Mouse (Mus musculus) stomach, embryonic 16.5 days (tissue): ENCODE results near the gene Slc22a2. TPM values are rescaled to one million over a fixed set of nuclear protein-coding genes. Genes with fewer than 3 reads are reported as not detected.

ENCODE experiments used
- ATAC-seq: fragments of 200-750 bp; cut with Nextera tagmentation; 2 replicates; pipeline ENCODE4 v1.8.0; 2017; ENCODE audit warnings: moderate number of reproducible peaks, moderate TSS enrichment; ENCODE audit not compliant: insufficient read depth, low FRiP score
- H3K27ac ChIP-seq: fragments of 300-500 bp; sonication (generic); 2 replicates; pipeline ENCODE4 v1.5.1; 2014; ENCODE audit warnings: low read length
- H3K27me3 ChIP-seq: fragments of 300-500 bp; sonication (generic); 2 replicates; pipeline ENCODE4 v1.6.1; 2014; ENCODE audit warnings: low read length, control low read depth, mixed read lengths; ENCODE audit not compliant: control insufficient read depth, insufficient read depth
- H3K36me3 ChIP-seq: fragments of 300-500 bp; sonication (generic); 2 replicates; pipeline ENCODE4 v1.6.1; 2014; ENCODE audit warnings: low read length; ENCODE audit not compliant: control insufficient read depth, insufficient read depth
- H3K4me1 ChIP-seq: fragments of 300-500 bp; sonication (generic); 2 replicates; pipeline ENCODE4 v1.6.1; 2014; ENCODE audit warnings: low read length, control low read depth, mixed read lengths; ENCODE audit not compliant: control insufficient read depth, insufficient read depth
- H3K4me2 ChIP-seq: fragments of 300-500 bp; sonication (generic); 2 replicates; pipeline ENCODE4 v1.6.1; 2014; ENCODE audit warnings: low read depth, low read length, mixed read lengths
- H3K4me3 ChIP-seq: fragments of 300-500 bp; sonication (generic); replicated peaks from 2 replicates; pipeline ENCODE4 v1.5.1; 2014; ENCODE audit warnings: mild to moderate bottlenecking, low read length
- H3K9ac ChIP-seq: fragments of 300-500 bp; sonication (generic); 2 replicates; pipeline ENCODE4 v1.6.1; 2014; ENCODE audit warnings: low read length
- H3K9me3 ChIP-seq: fragments of 300-500 bp; sonication (generic); replicated peaks from 2 replicates; pipeline ENCODE4 v1.6.1; 2016; ENCODE audit warnings: low read length, control low read depth; ENCODE audit not compliant: control insufficient read depth
- WGBS: fragments of 180-500 bp; shearing (Covaris S2); extraction: QIAGEN DNeasy Blood & Tissue Kit; methylation state at CpG from one replicate; pipeline ENCODE4 v1.1.7; 2014; 5-methylcytosine and 5-hydroxymethylcytosine counted together
- polyA plus RNA-seq: library from polyadenylated mRNA; unstranded; fragments of >200 nt; fragmentation: Nextera tagmentation; extraction: Ambion mirVana; gene quantifications from 2 replicates; pipeline ENCODE4 v1.2.1, GENCODE M21; 2015

Slc22a2 gene
- polyA plus RNA-seq, 1 experiment from 2014 or later, result 0.06 TPM

DNA sequence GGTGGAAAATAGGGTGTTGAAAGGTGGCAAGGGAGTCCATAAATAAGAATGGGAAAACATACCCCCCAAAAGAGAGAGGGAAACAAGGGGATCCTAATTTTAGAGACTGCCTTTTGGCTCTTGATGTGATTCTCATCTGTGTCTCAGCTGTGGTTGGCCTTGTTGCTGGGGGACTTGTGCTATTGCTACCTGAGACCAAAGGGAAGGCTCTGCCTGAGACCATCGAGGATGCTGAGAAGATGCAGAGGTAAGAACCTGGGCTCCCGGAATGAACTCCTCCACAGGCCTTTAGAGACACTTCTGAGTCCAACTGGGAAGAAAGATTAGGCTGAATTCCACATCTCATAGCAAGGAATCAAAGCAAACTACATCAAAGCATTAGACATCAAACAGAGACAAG, 35.7 kb downstream of the Slc22a2 start:
- 79% methylated on average over 2 of the region's 2 CpGs for WGBS
- no peak overlapping the region for H3K4me3 ChIP-seq

DNA sequence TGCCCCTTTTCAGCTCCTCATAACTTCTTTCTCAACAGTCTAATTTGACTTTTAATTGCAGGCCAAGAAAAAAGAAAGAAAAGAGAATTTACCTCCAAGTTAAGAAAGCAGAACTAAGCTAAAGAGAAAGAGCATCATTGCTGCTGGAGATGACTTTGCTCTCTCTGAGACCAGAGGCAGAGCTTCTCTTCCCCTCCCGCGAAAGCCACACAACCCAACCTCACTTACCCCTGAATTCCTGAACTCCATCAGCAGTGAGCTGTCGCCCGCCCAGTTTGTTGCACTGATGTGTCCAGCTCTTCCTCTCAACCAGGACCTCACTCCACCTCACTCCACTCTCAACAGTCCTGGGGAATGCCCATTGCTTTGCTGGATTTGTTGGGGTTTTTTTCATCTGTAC, 44.1 kb downstream of the Slc22a2 start:
- 74% methylated on average over 4 of the region's 4 CpGs for WGBS
- H3K4me3 ChIP-seq, result no peak overlapping the region
- no peaks in the 10 kb centered on the region for H3K36me3 ChIP-seq
- no peak for ATAC-seq
- no peak overlapping the region for H3K4me2 ChIP-seq
- 0 out of 2 replicates have a peak, but pooled peaks cover 7% of the 10 kb centered on the region for H3K4me1 ChIP-seq
- H3K9me3 ChIP-seq, result 0 out of 2 replicates have a peak, but pooled peaks cover 7% of the 10 kb centered on the region
- no peak overlapping the region for H3K9ac ChIP-seq
- no peak overlapping the region for H3K27ac ChIP-seq
- no peaks in the 10 kb centered on the region for H3K27me3 ChIP-seq

More for the DNA sequence above, 35.7 kb downstream of the Slc22a2 start:
- Histone ChIP-seq H3K9me3 (no peaks in the 10 kb centered on the region), H3K36me3 (no peaks in the 10 kb centered on the region), H3K27me3 (no peaks in the 10 kb centered on the region), H3K4me1 (no peaks in the 10 kb centered on the region), H3K27ac (no peak overlapping the region), H3K4me2 (no peak overlapping the region), H3K9ac (no peak overlapping the region)
- no peak for ATAC-seq

DNA sequence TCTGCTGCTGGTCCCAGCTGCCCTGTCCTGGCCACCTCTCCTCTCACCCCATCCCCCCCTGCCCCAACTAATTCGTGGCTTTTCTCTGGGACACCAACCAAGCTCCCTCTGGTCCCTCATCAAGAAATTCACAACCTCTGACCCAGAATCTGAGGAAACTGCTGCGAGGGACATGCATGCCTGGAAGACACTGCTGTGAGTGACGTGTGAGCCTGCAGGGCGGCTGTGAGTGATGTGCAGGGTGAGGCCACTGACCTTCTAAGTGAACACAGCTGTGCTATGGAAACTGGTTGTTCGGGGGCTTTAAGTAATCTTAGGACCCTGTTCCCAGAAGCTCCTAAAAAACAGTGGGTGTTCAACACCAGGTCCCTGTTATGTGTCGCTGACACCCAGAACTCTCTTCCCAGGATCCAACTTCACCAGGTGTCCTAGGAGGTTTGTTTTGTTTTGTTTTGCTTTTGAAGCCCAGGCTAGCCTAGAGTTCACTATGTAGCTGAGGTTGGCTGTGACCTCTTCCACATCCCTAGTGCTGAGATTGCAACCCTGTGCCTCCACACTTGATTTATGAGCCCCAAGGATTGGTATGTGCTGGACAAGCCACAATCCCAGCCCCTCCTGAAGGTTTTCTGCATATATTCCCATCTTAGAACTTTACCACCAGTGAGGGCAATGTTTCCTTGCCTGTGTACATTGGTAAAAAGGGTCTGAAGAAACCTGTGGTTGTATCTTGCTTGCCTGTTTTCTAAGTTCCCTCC, 47.2 kb downstream of the Slc22a2 start:
- Histone ChIP-seq H3K4me3 (no peak overlapping the region), H3K27ac (no peak overlapping the region), H3K9ac (no peak overlapping the region), H3K4me1 (0 out of 2 replicates have a peak, but pooled peaks cover 7% of the 10 kb centered on the region), H3K36me3 (no peaks in the 10 kb centered on the region), H3K4me2 (no peak overlapping the region), H3K9me3 (no peaks in the 10 kb centered on the region), H3K27me3 (no peaks in the 10 kb centered on the region)
- ATAC-seq, result no peak
- WGBS, result 42% methylated on average over 6 of the region's 6 CpGs

DNA sequence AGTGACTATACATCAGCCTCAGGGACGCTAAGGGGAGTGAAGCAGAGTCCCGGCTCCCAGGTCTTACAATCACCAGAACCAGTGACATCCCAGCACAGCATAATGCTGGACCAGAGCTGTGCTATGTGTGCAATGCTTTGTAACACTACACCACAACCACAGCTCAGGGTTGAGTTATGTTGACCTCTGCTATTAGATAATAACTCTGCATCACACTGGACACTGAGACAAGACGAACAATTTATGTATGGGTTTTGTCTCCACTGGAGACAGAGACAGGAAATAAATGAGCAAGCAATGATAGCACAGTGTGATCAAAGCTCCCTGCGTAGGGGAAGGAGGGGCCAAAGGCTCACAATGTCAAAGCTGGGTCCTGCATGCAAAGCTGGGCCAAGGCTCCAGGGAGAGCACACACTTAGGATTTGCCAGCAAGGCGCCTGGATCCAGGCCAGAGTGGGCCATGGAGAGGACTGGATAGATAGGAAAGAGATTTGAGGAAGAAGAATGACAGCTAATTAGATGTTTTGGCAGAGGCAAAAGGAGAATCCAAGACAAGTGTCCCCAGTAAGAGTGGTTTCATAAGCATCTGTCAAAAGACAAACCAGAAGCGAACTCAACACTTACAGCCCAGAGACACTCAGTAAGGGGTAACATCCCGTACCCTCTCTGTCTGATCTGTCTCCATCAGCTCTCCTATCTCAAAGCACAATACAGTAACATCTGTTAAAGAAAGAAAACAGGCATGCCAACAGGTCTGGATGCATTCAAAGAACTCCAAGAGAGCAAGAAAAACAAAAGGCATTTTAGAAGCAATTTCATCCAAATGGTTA, 48.1 kb downstream of the Slc22a2 start:
- ATAC-seq, result no peak
- Histone ChIP-seq H3K9ac (no peak overlapping the region), H3K9me3 (no peaks in the 10 kb centered on the region), H3K36me3 (no peaks in the 10 kb centered on the region), H3K4me2 (no peak overlapping the region), H3K27me3 (no peaks in the 10 kb centered on the region), H3K4me3 (no peak overlapping the region), H3K27ac (no peak overlapping the region), H3K4me1 (0 out of 2 replicates have a peak, but pooled peaks cover 7% of the 10 kb centered on the region)
- 31% methylated on average over 7 of the region's 7 CpGs for WGBS

DNA sequence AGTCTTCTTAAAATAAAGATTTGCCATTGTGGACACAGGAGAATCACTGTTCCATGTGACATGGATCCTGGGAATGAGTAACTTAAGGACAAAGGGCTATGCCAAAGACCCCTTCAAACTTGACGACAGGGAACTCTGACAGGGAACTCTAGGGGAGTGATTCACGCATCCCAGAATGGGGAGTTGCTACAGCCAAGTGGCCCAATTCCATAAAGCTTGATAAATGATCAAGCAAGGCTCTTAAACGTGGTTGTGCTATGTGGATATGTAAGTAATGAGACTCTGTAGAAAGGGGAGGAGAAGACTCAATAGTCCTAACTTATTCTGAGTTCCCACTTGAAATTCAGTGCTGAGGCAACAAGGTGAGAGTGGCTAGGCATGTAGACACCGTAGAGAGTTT, 50.9 kb downstream of the Slc22a2 start:
- Histone ChIP-seq H3K27me3 (no peaks in the 10 kb centered on the region), H3K4me1 (0 out of 2 replicates have a peak, but pooled peaks cover 7% of the 10 kb centered on the region), H3K9me3 (peaks cover 3% of the 10 kb centered on the region; the same call in 1 of the 2 replicates), H3K4me2 (no peak overlapping the region), H3K36me3 (no peaks in the 10 kb centered on the region), H3K4me3 (no peak overlapping the region), H3K27ac (no peak overlapping the region), H3K9ac (no peak overlapping the region)
- WGBS, result 41% methylated on average over 4 of the region's 4 CpGs
- ATAC-seq, result no peak

DNA sequence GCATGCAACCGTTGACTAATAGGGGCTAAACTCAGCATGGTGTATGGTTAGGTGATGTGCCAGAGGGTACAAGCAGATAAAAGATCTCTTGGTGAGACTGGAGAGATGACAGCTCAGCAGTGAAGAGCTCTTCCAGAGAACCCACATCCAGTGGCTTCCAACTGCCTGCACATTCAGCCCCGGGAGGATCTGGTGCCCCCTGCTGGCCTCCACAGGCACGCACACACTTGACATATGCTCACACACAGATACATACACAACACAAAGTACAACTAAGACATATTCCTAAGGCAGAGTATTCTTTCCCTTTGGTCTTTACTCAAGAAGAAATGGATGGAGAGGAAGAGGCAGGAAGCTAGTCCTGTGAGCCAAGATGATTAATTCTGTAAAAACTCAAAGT, 55.7 kb downstream of the Slc22a2 start:
- no peak for ATAC-seq
- no peaks in the 10 kb centered on the region for H3K27me3 ChIP-seq

DNA sequence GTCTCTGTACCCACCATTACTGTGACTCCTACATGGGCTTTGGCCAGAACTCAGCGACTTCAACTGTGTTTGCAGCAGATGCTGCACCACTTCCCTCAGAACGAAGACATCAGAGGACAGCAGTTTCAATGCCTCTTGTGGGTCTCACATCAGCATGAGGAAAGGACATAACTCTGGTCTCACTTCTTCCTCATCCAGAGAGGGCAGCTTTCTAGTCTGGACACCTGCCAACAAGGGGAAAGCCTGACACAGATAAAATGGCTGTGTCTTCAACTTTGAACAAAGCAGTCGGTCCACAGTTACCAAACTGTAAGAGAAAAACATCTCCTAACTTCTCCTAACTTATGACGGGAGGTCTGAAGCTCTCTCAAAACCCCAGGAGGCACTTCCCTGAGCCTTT, 57.2 kb downstream of the Slc22a2 start:
- no peaks in the 10 kb centered on the region for H3K4me1 ChIP-seq
- ATAC-seq, result no peak
- no peak overlapping the region for H3K4me3 ChIP-seq
- H3K9me3 ChIP-seq, result peaks cover 3% of the 10 kb centered on the region; the same call in 1 of the 2 replicates
- H3K36me3 ChIP-seq, result no peaks in the 10 kb centered on the region
- no peak overlapping the region for H3K9ac ChIP-seq
- 70% methylated on average over 4 of the region's 4 CpGs for WGBS
- H3K27me3 ChIP-seq, result no peaks in the 10 kb centered on the region
- H3K27ac ChIP-seq, result no peak overlapping the region
- H3K4me2 ChIP-seq, result no peak overlapping the region

More for the DNA sequence above, 55.7 kb downstream of the Slc22a2 start:
- Histone ChIP-seq H3K4me2 (no peak overlapping the region), H3K9me3 (peaks cover 3% of the 10 kb centered on the region; the same call in 1 of the 2 replicates), H3K36me3 (no peaks in the 10 kb centered on the region), H3K4me3 (no peak overlapping the region), H3K4me1 (no peaks in the 10 kb centered on the region), H3K27ac (no peak overlapping the region), H3K9ac (no peak overlapping the region)
- WGBS, result 93% methylated on average over 3 of the region's 3 CpGs

DNA sequence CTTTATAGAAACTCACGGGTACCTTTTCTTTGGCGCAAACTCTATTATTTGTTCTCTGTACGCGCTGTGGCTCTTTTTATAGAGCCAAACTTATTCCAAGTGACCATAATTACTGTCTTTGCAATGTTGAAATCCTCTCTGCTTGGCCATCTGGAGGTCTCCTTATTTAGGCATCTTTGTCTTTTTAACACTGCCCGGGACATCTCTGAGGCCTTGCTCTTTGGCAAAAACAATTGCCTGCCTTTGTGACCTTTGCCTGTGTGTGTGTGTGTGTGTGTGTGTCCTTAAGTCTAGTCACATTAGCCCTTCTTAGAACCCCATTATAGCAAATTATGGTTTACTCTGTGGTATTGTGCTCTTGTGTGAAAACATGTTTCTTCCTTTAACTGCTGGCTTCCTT, 61.5 kb downstream of the Slc22a2 start:
- no peaks in the 10 kb centered on the region for H3K27me3 ChIP-seq
- no peak overlapping the region for H3K4me3 ChIP-seq
- H3K27ac ChIP-seq, result no peak overlapping the region
- 83% methylated on average over 5 of the region's 5 CpGs for WGBS
- ATAC-seq, result no peak
- H3K4me2 ChIP-seq, result no peak overlapping the region
- H3K9me3 ChIP-seq, result no peaks in the 10 kb centered on the region
- H3K36me3 ChIP-seq, result no peaks in the 10 kb centered on the region
- H3K9ac ChIP-seq, result no peak overlapping the region
- no peaks in the 10 kb centered on the region for H3K4me1 ChIP-seq

DNA sequence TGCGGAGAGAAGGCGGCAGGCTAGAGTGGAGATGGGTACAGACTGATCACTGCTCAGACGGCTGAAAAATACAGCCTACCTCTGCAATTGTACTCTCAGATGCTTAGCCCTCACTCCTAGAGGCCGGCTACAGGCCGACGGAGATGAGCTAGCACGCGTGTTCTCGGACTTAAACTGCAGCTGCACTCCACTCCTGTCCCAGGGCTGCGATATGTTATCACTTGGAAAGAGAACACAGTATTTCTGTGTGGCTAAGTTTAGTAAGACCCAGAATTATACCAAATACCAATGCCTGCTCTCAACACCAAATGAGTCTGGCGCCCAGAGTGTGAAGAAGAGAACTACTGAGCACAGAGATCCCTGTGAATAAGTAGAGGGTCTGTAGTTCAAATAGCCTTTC, 68.7 kb downstream of the Slc22a2 start:
- H3K4me2 ChIP-seq, result no peak overlapping the region
- H3K27me3 ChIP-seq, result no peaks in the 10 kb centered on the region
- no peak for ATAC-seq
- no peak overlapping the region for H3K27ac ChIP-seq
- H3K4me3 ChIP-seq, result no peak overlapping the region
- 91% methylated on average over 11 of the region's 11 CpGs for WGBS
- no peaks in the 10 kb centered on the region for H3K9me3 ChIP-seq
- H3K9ac ChIP-seq, result no peak overlapping the region
- no peaks in the 10 kb centered on the region for H3K36me3 ChIP-seq
- H3K4me1 ChIP-seq, result no peaks in the 10 kb centered on the region
